Mouse (Mus musculus) kidney, adult 2 months (tissue): ENCODE results near the gene Dhrs2.

Experiments
- CTCF ChIP-seq: fragments of 200-500 bp; conservative IDR thresholded peaks from 2 replicates; pipeline ENCODE4 v1.5.1; 2011; ENCODE audit warnings: low read depth, mild to moderate bottlenecking, control low read depth, low read length, moderate library complexity, mixed read lengths; ENCODE audit not compliant: insufficient read depth, insufficient read length
- POLR2A ChIP-seq: fragments of 200-500 bp; IDR thresholded peaks from one replicate; pipeline ENCODE4 v1.6.1; 2011; ENCODE audit warnings: low read depth, low read length, control low read depth

- TF ChIP-seq CTCF (no peak), POLR2A (no peak)
Measured at GRCm38 (mm10) chr14:55221707-55222106, at the start of gene Dhrs2.
